Mouse (Mus musculus): Measurements from ENCODE around the gene Ino80e. TPM values are rescaled to one million over a fixed set of nuclear protein-coding genes. Genes with fewer than 3 reads are reported as not detected.

The Ino80e gene
- total and polyA plus RNA-seq, 3 experiments = 73.6 to 243 (median 73.9) TPM

GRCm38 (mm10) chr7:126883731-126884181, 21.6 kb upstream of the Ino80e start:
- H3K4me1 ChIP-seq (ENCODE audit: control insufficient read depth in 1 of 2, insufficient read depth in 2 of 2) = peaks cover 8 to 53% of the 10 kb centered on the region in 2 experiments; a peak in 3 of 4 replicates
- H3K4me3 ChIP-seq (replicated peaks in 1 of 3; ENCODE audit: low read depth in 2 of 3, low read length in 2 of 3, poor library complexity in 1 of 3) = peak overlapping the region; percentile 75 to 97 (median 90)
- peak overlapping the region; percentile 99 for H3K9ac ChIP-seq (ENCODE audit: insufficient read depth, low read depth)
- in situ Hi-C loops (cut with MboI; ENCODE audit: low pct_ligation_motif_present, low pct_unique_long_range_greater_than_20kb, low sequenced_read_pairs) (no loop called here), dilution Hi-C loops (cut with MboI; ENCODE audit: extremely low pct_ligation_motif_present, extremely low pct_unique_long_range_greater_than_20kb, low sequenced_read_pairs) (no loop called here)
- H3K9me3 ChIP-seq (replicated peaks; ENCODE audit: low read length) = no peaks in the 10 kb centered on the region
- H3K36me3 ChIP-seq (replicated peaks in 1 of 2; ENCODE audit: control insufficient read depth in 1 of 2, insufficient read depth in 1 of 2, low read length in 1 of 2) = peaks cover 24 to 51% of the 10 kb centered on the region in 2 experiments
- no peaks in the 10 kb centered on the region for H3K27me3 ChIP-seq (replicated peaks)
- TF ChIP-seq RAD21 (IDR thresholded peaks at IDR 0.05; ENCODE audit: low read depth, low read length) (no peak), GABPA (IDR thresholded peaks at IDR 0.05; ENCODE audit: insufficient replicate concordance, low read depth, low read length) (no peak), TBP (conservative IDR thresholded peaks at IDR 0.05; ENCODE audit: low read depth, low read length) (no peak), UBTF (IDR thresholded peaks at IDR 0.05; ENCODE audit: low read depth, low read length) (no peak), NRF1 (IDR thresholded peaks at IDR 0.05; ENCODE audit: low read depth, low read length) (0 out of 2 replicates have a peak, but pooled peaks have one; percentile 23), MYC (IDR thresholded peaks at IDR 0.05; ENCODE audit: low read depth, low read length) (no peak), CHD1 (IDR thresholded peaks at IDR 0.05; ENCODE audit: low read depth, low read length) (no peak), KAT2A (IDR thresholded peaks at IDR 0.05; ENCODE audit: insufficient replicate concordance, low read length) (no peak), MXI1 (IDR thresholded peaks at IDR 0.05; ENCODE audit: low read depth, low read length) (peak; percentile 30; the same call in 1 of the 2 replicates), RCOR1 (conservative IDR thresholded peaks at IDR 0.05; ENCODE audit: low read depth, low read length) (no peak)
- H3K4me2 ChIP-seq (ENCODE audit: insufficient read depth, low read depth, poor library complexity, severe bottlenecking) = peak overlapping the region; percentile 79
- no peak for DNase-seq (ENCODE audit: extremely low read depth)
- H3K79me2 ChIP-seq (replicated peaks; ENCODE audit: control insufficient read depth, extremely low read depth, insufficient read depth, poor library complexity, severe bottlenecking) = peaks cover 32% of the 10 kb centered on the region
- 0 out of 2 replicates have a peak overlapping the region, but pooled peaks have one; percentile 11 for H3K27ac ChIP-seq (ENCODE audit: insufficient read depth, low read depth)

- in situ Hi-C loops (cut with MboI; ENCODE audit: low pct_ligation_motif_present, low pct_unique_long_range_greater_than_20kb, low sequenced_read_pairs) = no loop called here
- no peak overlapping the region for H3K9ac ChIP-seq (ENCODE audit: insufficient read depth, low read depth)
- no peaks in the 10 kb centered on the region for H3K27me3 ChIP-seq (replicated peaks)
- no peak overlapping the region for H3K4me2 ChIP-seq (ENCODE audit: insufficient read depth, low read depth, poor library complexity, severe bottlenecking)
- H3K79me2 ChIP-seq (replicated peaks; ENCODE audit: control insufficient read depth, extremely low read depth, insufficient read depth, poor library complexity, severe bottlenecking) = peaks cover 32% of the 10 kb centered on the region
- no peaks in the 10 kb centered on the region for H3K9me3 ChIP-seq (replicated peaks; ENCODE audit: low read length)
- no peak overlapping the region for H3K27ac ChIP-seq (ENCODE audit: insufficient read depth, low read depth)
- no peak overlapping the region for H3K4me3 ChIP-seq (replicated peaks in 1 of 3; ENCODE audit: low read depth in 2 of 3, low read length in 2 of 3, poor library complexity in 1 of 3)
- TF ChIP-seq ZC3H11A (IDR thresholded peaks at IDR 0.05; ENCODE audit: low read depth, low read length) (no peak), MXI1 (IDR thresholded peaks at IDR 0.05; ENCODE audit: low read depth, low read length) (no peak), RAD21 (IDR thresholded peaks at IDR 0.05; ENCODE audit: low read depth, low read length) (no peak), USF1 (IDR thresholded peaks at IDR 0.05; ENCODE audit: low read depth, low read length) (no peak), NELFE (IDR thresholded peaks at IDR 0.05; ENCODE audit: low read depth, low read length) (no peak), CTCF (conservative IDR thresholded peaks at IDR 0.05 in 1 of 2, IDR thresholded peaks at IDR 0.05 in 1 of 2; ENCODE audit: low read depth in 2 of 2, low read length in 2 of 2) (no peak), POLR2A (IDR thresholded peaks at IDR 0.05; ENCODE audit: low read depth, low read length) (no peak), MYC (IDR thresholded peaks at IDR 0.05; ENCODE audit: low read depth, low read length) (no peak), ELF1 (IDR thresholded peaks at IDR 0.05; ENCODE audit: low read depth, low read length) (no peak), ZKSCAN1 (IDR thresholded peaks at IDR 0.05; ENCODE audit: borderline replicate concordance, low read depth, low read length) (no peak), HCFC1 (IDR thresholded peaks at IDR 0.05; ENCODE audit: low read depth, low read length) (no peak), MAZ (IDR thresholded peaks at IDR 0.05; ENCODE audit: low read depth, low read length) (no peak), ETS1 (conservative IDR thresholded peaks at IDR 0.05; ENCODE audit: low read depth, low read length) (no peak), ZMIZ1 (IDR thresholded peaks at IDR 0.05; ENCODE audit: low read depth, low read length) (no peak), BHLHE40 (IDR thresholded peaks at IDR 0.05; ENCODE audit: low read depth, low read length) (no peak), KAT2A (IDR thresholded peaks at IDR 0.05; ENCODE audit: insufficient replicate concordance, low read length) (no peak), MAX (IDR thresholded peaks at IDR 0.05; ENCODE audit: low read length) (no peak), TCF12 (IDR thresholded peaks at IDR 0.05; ENCODE audit: low read depth, low read length) (no peak), SMC3 (IDR thresholded peaks at IDR 0.05; ENCODE audit: low read depth, low read length) (no peak)
- DNase-seq (ENCODE audit: extremely low read depth) = no peak
- peaks cover 8 to 39% of the 10 kb centered on the region in 2 experiments; a peak in 3 of 4 replicates for H3K4me1 ChIP-seq (ENCODE audit: control insufficient read depth in 1 of 2, insufficient read depth in 2 of 2)
- dilution Hi-C loops (cut with MboI; ENCODE audit: extremely low pct_ligation_motif_present, extremely low pct_unique_long_range_greater_than_20kb, low sequenced_read_pairs) = no loop called here
- H3K36me3 ChIP-seq (replicated peaks in 1 of 2; ENCODE audit: control insufficient read depth in 1 of 2, insufficient read depth in 1 of 2, low read length in 1 of 2) = peaks cover 46 to 65% of the 10 kb centered on the region in 2 experiments
Observed at GRCm38 (mm10) chr7:126881040-126881439, 18.9 kb upstream of the Ino80e start.
